Comparison of ENCODE assay signal across 10 mouse cellular contexts in genomic region chr13:93752597-93753400, GRCm38 (mm10). TPM values are rescaled to one million over a fixed set of nuclear protein-coding genes. Genes with fewer than 3 reads are reported as not detected.
DNase-seq lines count a peak whose midpoint lies in the region; ATAC-seq lines count a peak whose summit lies in the region.
"Had no signal": no experiment of that assay in that cellular context is flagged by ENCODE, and none has a peak within 500 bp of the region (broad histone marks: within the 10 kb centered on the region; RNA-seq: fewer than 3 reads in every experiment).

No protein-coding gene starts in this region.

- H3K27ac ChIP-seq in hindbrain, embryonic 10.5 days: peak overlapping the region; percentile 76
- H3K27ac ChIP-seq in midbrain, embryonic 12.5 days (replicated peaks): peak overlapping the region; percentile 84

- H3K27me3 ChIP-seq in hindbrain, embryonic 10.5 days (ENCODE audit: insufficient read depth, poor library complexity, severe bottlenecking): no peaks in the 10 kb centered on the region
- no peaks in the 10 kb centered on the region for H3K27me3 ChIP-seq in midbrain, embryonic 12.5 days

- peak; percentile 97 for ATAC-seq in midbrain, embryonic 12.5 days (ENCODE audit: low FRiP score, low read depth)
- ATAC-seq in megakaryocyte progenitor cell, adult 5-6 weeks (replicated peaks; ENCODE audit: poor library complexity): no peak

- 0 out of 2 replicates have a peak overlapping the region, but pooled peaks have one; percentile 1 for H3K4me3 ChIP-seq in hindbrain, embryonic 10.5 days
- no peak overlapping the region for H3K4me3 ChIP-seq in midbrain, embryonic 12.5 days

- no peaks in the 10 kb centered on the region for H3K9me3 ChIP-seq in hindbrain, embryonic 10.5 days
- H3K9me3 ChIP-seq in midbrain, embryonic 12.5 days: no peaks in the 10 kb centered on the region

- peak overlapping the region; percentile 24 for H3K4me2 ChIP-seq in midbrain, embryonic 12.5 days (replicated peaks)

- H3K9ac ChIP-seq in midbrain, embryonic 12.5 days (replicated peaks): no peak overlapping the region

- H3K4me1 ChIP-seq in hindbrain, embryonic 10.5 days (replicated peaks): peaks cover 28% of the 10 kb centered on the region
- peaks cover 24% of the 10 kb centered on the region for H3K4me1 ChIP-seq in midbrain, embryonic 12.5 days

- no peaks in the 10 kb centered on the region for H3K36me3 ChIP-seq in hindbrain, embryonic 10.5 days
- H3K36me3 ChIP-seq in midbrain, embryonic 12.5 days: no peaks in the 10 kb centered on the region

- peak; percentile 52 for DNase-seq in embryo, embryonic 10 days (ENCODE audit: low spot score)
- DNase-seq in embryo, embryonic 9.5 days (ENCODE audit: extremely low spot score): no peak
- DNase-seq in hindbrain, embryonic 10.5 days (ENCODE audit: low spot score): peak; percentile 41
- peak; percentile 70 for DNase-seq in retina, postnatal 1 day
- no peak for DNase-seq in gastrocnemius, adult 8-10 months (ENCODE audit: low spot score in 2 of 2)
- DNase-seq in layer of hippocampus, adult 9-10 months (ENCODE audit: low spot score): no peak
- DNase-seq: adrenal gland, postnatal 10 days; lung, postnatal 10 days had no signal

- WGBS in hindbrain, embryonic 10.5 days: 54% methylated on average over 14 of the region's 14 CpGs
- 13% methylated on average over 14 of the region's 14 CpGs for WGBS in midbrain, embryonic 12.5 days

RNA-seq across cellular contexts. Expression of gene Arsb, which starts 18.6 kb away (rescaled TPM):
- polyA plus RNA-seq in hindbrain, embryonic 10.5 days (2016; fragmentation: Nextera tagmentation; extraction: Ambion mirVana): 3.2 and 5.1 TPM in 2 replicates
- polyA plus RNA-seq in midbrain, embryonic 12.5 days (2016; fragmentation: Nextera tagmentation; extraction: Ambion mirVana): 9.8 and 10.3 TPM in 2 replicates
- 157 TPM in 2 replicates for total RNA-seq in megakaryocyte progenitor cell, adult 5-6 weeks (2015)
- total RNA-seq in megakaryocyte progenitor cell, adult 5-6 weeks (2017): 32.4 and 33.8 TPM in 2 replicates
- 1 to 10 TPM; 1.7 to 2.7 (median 2.2) TPM for total RNA-seq in gastrocnemius, adult 8-10 months (2022)

Comparison
In these comparisons a context has a peak if more than half of its experiments do, and no peak if none do; other contexts are left out.
1. DNase-seq: peak in embryo, embryonic 10 days (single experiment), hindbrain, embryonic 10.5 days (single experiment) and retina, postnatal 1 day (single experiment); none in embryo, embryonic 9.5 days (single experiment), gastrocnemius, adult 8-10 months (0 of 2) and layer of hippocampus, adult 9-10 months (single experiment).
2. RNA of gene Arsb, which starts 18.6 kb away (total RNA-seq): 32.4 to 157 TPM in megakaryocyte progenitor cell, adult 5-6 weeks; 1.7 to 2.7 TPM in gastrocnemius, adult 8-10 months; every median in the first group is over 4 times any median in the second.